Mouse (Mus musculus): ENCODE data around the gene Clec9a. TPM values are rescaled to one million over a fixed set of nuclear protein-coding genes. Genes with fewer than 3 reads are reported as not detected.

Clec9a gene
- polyA plus RNA-seq, 1 experiment, result not detected

- peaks cover 87% of the 10 kb centered on the region for H3K36me3 ChIP-seq (replicated peaks; ENCODE audit: low read length)
- no peak for TF ChIP-seq FLI1 (IDR thresholded peaks at IDR 0.05; ENCODE audit: low read length)
- no peaks in the 10 kb centered on the region for H3K9me3 ChIP-seq
- no peaks in the 10 kb centered on the region for H3K27me3 ChIP-seq (replicated peaks)
- H3K4me1 ChIP-seq, result peaks cover 85% of the 10 kb centered on the region
- no peak overlapping the region for H3K4me3 ChIP-seq (replicated peaks)
Measured at GRCm38 (mm10) chr6:129422311-129422710, 13.6 kb downstream of the Clec9a start.

GRCm38 (mm10) chr6:129423040-129423733, 14.5 kb downstream of the Clec9a start:
- TF ChIP-seq GATA1 (IDR thresholded peaks at IDR 0.05; ENCODE audit: borderline replicate concordance, low read length), result no peak
- TF ChIP-seq FLI1 (IDR thresholded peaks at IDR 0.05; ENCODE audit: low read length), result no peak
- Histone ChIP-seq H3K9me3 (no peaks in the 10 kb centered on the region), H3K4me3 (replicated peaks) (no peak overlapping the region), H3K36me3 (replicated peaks; ENCODE audit: low read length) (peaks cover 91% of the 10 kb centered on the region), H3K4me1 (peaks cover 88% of the 10 kb centered on the region), H3K27me3 (replicated peaks) (no peaks in the 10 kb centered on the region)

- no peak overlapping the region for H3K4me3 ChIP-seq (replicated peaks)
- H3K9me3 ChIP-seq, result no peaks in the 10 kb centered on the region
- TF ChIP-seq FLI1 (IDR thresholded peaks at IDR 0.05; ENCODE audit: low read length), result no peak
- TF ChIP-seq GATA1 (IDR thresholded peaks at IDR 0.05; ENCODE audit: borderline replicate concordance, low read length), result no peak
- peaks cover 91% of the 10 kb centered on the region for H3K36me3 ChIP-seq (replicated peaks; ENCODE audit: low read length)
- peaks cover 91% of the 10 kb centered on the region for H3K4me1 ChIP-seq
- H3K27me3 ChIP-seq (replicated peaks), result no peaks in the 10 kb centered on the region
Measured at GRCm38 (mm10) chr6:129423734-129424072, 15.0 kb downstream of the Clec9a start.

GRCm38 (mm10) chr6:129425217-129425616, 16.6 kb downstream of the Clec9a start:
- peaks cover 90% of the 10 kb centered on the region for H3K36me3 ChIP-seq (replicated peaks; ENCODE audit: low read length)
- peak overlapping the region; percentile 75 for H3K4me3 ChIP-seq (replicated peaks)
- no peaks in the 10 kb centered on the region for H3K9me3 ChIP-seq
- H3K4me1 ChIP-seq, result peaks cover 93% of the 10 kb centered on the region
- no peaks in the 10 kb centered on the region for H3K27me3 ChIP-seq (replicated peaks)
- TF ChIP-seq FLI1 (IDR thresholded peaks at IDR 0.05; ENCODE audit: low read length) (no peak), GATA1 (IDR thresholded peaks at IDR 0.05; ENCODE audit: borderline replicate concordance, low read length) (no peak)

GRCm38 (mm10) chr6:129425812-129426211, 17.1 kb downstream of the Clec9a start:
- TF ChIP-seq FLI1 (IDR thresholded peaks at IDR 0.05; ENCODE audit: low read length) (peak; percentile 89), GATA1 (IDR thresholded peaks at IDR 0.05; ENCODE audit: borderline replicate concordance, low read length) (0 out of 3 replicates have a peak, but pooled peaks have one; percentile 52)
- no peaks in the 10 kb centered on the region for H3K9me3 ChIP-seq
- peaks cover 88% of the 10 kb centered on the region for H3K36me3 ChIP-seq (replicated peaks; ENCODE audit: low read length)
- peaks cover 93% of the 10 kb centered on the region for H3K4me1 ChIP-seq
- no peak overlapping the region for H3K4me3 ChIP-seq (replicated peaks)
- H3K27me3 ChIP-seq (replicated peaks), result no peaks in the 10 kb centered on the region

- H3K36me3 ChIP-seq (replicated peaks; ENCODE audit: low read length), result peaks cover 85% of the 10 kb centered on the region
- H3K27me3 ChIP-seq (replicated peaks), result no peaks in the 10 kb centered on the region
- H3K9me3 ChIP-seq, result no peaks in the 10 kb centered on the region
- no peak overlapping the region for H3K4me3 ChIP-seq (replicated peaks)
- no peak for TF ChIP-seq FLI1 (IDR thresholded peaks at IDR 0.05; ENCODE audit: low read length)
- TF ChIP-seq GATA1 (IDR thresholded peaks at IDR 0.05; ENCODE audit: borderline replicate concordance, low read length), result no peak
- H3K4me1 ChIP-seq, result peaks cover 93% of the 10 kb centered on the region
Measured at GRCm38 (mm10) chr6:129427281-129427680, 18.6 kb downstream of the Clec9a start.

GRCm38 (mm10) chr6:129434239-129434638, 25.6 kb downstream of the Clec9a start:
- TF ChIP-seq FLI1 (IDR thresholded peaks at IDR 0.05; ENCODE audit: low read length) (no peak), GATA1 (IDR thresholded peaks at IDR 0.05; ENCODE audit: borderline replicate concordance, low read length) (no peak)
- peak overlapping the region; percentile 84 for H3K4me3 ChIP-seq (replicated peaks)
- no peaks in the 10 kb centered on the region for H3K27me3 ChIP-seq (replicated peaks)

GRCm38 (mm10) chr6:129436025-129436424, 27.4 kb downstream of the Clec9a start:
- Histone ChIP-seq H3K36me3 (replicated peaks; ENCODE audit: low read length) (peaks cover 84% of the 10 kb centered on the region), H3K9me3 (no peaks in the 10 kb centered on the region), H3K4me1 (peaks cover 41% of the 10 kb centered on the region), H3K27me3 (replicated peaks) (no peaks in the 10 kb centered on the region), H3K4me3 (replicated peaks) (no peak overlapping the region)
- TF ChIP-seq FLI1 (IDR thresholded peaks at IDR 0.05; ENCODE audit: low read length) (no peak), GATA1 (IDR thresholded peaks at IDR 0.05; ENCODE audit: borderline replicate concordance, low read length) (no peak)

More at GRCm38 (mm10) chr6:129434239-129434638, 25.6 kb downstream of the Clec9a start:
- Histone ChIP-seq H3K36me3 (replicated peaks; ENCODE audit: low read length) (peaks cover 85% of the 10 kb centered on the region), H3K4me1 (peaks cover 57% of the 10 kb centered on the region), H3K9me3 (no peaks in the 10 kb centered on the region)

GRCm38 (mm10) chr6:129438033-129438432, 29.4 kb downstream of the Clec9a start:
- H3K27me3 ChIP-seq (replicated peaks), result no peaks in the 10 kb centered on the region

GRCm38 (mm10) chr6:129449743-129450142, 41.1 kb downstream of the Clec9a start:
- H3K9me3 ChIP-seq, result no peaks in the 10 kb centered on the region
- H3K27me3 ChIP-seq (replicated peaks), result no peaks in the 10 kb centered on the region
- H3K4me3 ChIP-seq (replicated peaks), result no peak overlapping the region
- H3K4me1 ChIP-seq, result peaks cover 55% of the 10 kb centered on the region
- TF ChIP-seq GATA1 (IDR thresholded peaks at IDR 0.05; ENCODE audit: borderline replicate concordance, low read length) (no peak), FLI1 (IDR thresholded peaks at IDR 0.05; ENCODE audit: low read length) (no peak)
- H3K36me3 ChIP-seq (replicated peaks; ENCODE audit: low read length), result peaks cover 65% of the 10 kb centered on the region

More at GRCm38 (mm10) chr6:129438033-129438432, 29.4 kb downstream of the Clec9a start:
- no peak for TF ChIP-seq GATA1 (IDR thresholded peaks at IDR 0.05; ENCODE audit: borderline replicate concordance, low read length)
- TF ChIP-seq FLI1 (IDR thresholded peaks at IDR 0.05; ENCODE audit: low read length), result no peak
- Histone ChIP-seq H3K4me3 (replicated peaks) (no peak overlapping the region), H3K4me1 (peaks cover 21% of the 10 kb centered on the region), H3K36me3 (replicated peaks; ENCODE audit: low read length) (peaks cover 86% of the 10 kb centered on the region), H3K9me3 (no peaks in the 10 kb centered on the region)
